Mouse (Mus musculus) liver, embryonic 14.5 days (tissue): ENCODE measurements at regions not wholly inside any gene's neighbourhood (a gene's known extent, or its start where the extent isn't known, plus 50 kb on each side); places are given as distances from the start of the nearest gene placed in this dataset.

Experiments
- CTCF ChIP-seq: IDR thresholded peaks from 2 replicates; pipeline ENCODE4 v1.5.1; 2016; ENCODE audit warnings: antibody characterized with exemption, low read depth, control low read depth
- EP300 ChIP-seq: IDR thresholded peaks from 2 replicates; pipeline ENCODE4 v1.6.1; 2016; ENCODE audit warnings: antibody characterized with exemption, low read depth

DNA sequence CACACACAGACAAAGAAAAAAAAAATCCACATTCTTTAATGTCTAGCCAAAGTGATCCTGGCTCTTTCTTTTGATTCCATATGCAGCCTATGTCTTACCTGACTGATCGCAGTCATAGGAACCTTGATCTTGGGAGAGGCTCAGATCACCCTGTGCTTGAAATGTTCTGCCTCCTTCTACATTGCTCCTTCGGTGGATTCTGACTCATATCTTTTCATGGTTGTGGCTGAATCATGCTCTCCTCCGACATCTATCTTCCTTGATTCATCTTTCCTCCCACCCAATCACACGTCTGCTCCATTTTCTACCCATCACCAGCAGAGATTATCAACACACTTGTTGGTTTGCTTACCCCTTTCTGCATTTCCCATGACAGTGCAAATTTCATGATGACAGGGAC, 132.0 kb downstream of the Gm11146 start:
- TF ChIP-seq EP300 (no peak), CTCF (no peak)
